Mouse (Mus musculus) liver, embryonic 13.5 days (tissue): ENCODE data around the gene 5031439G07Rik. TPM values are rescaled to one million over a fixed set of nuclear protein-coding genes. Genes with fewer than 3 reads are reported as not detected.
"Not testable (repeated sequence)": the region's sequence is repeated elsewhere in the genome, so short reads cannot be mapped to it uniquely, and the experiment has no call there.

ENCODE experiments used
- ATAC-seq: fragments of 200-750 bp; cut with Nextera tagmentation; 2 replicates; pipeline ENCODE4 v1.8.0; 2017; ENCODE audit warnings: low read depth, mild to moderate bottlenecking, moderate number of reproducible peaks, moderate library complexity
- DNase-seq: peaks from one replicate; pipeline ENCODE4 v3.0.0; 2022
- H3K27ac ChIP-seq: fragments of 300-500 bp; sonication (generic); 2 replicates; pipeline ENCODE4 v1.5.1; 2015; ENCODE audit warnings: moderate library complexity, mild to moderate bottlenecking, inconsistent platforms
- H3K27me3 ChIP-seq: fragments of 300-500 bp; sonication (generic); 2 replicates; pipeline ENCODE4 v1.6.1; 2015; ENCODE audit warnings: mild to moderate bottlenecking, inconsistent platforms
- H3K36me3 ChIP-seq: fragments of 300-500 bp; sonication (generic); 2 replicates; pipeline ENCODE4 v1.6.1; 2015; ENCODE audit warnings: mild to moderate bottlenecking, inconsistent platforms
- H3K4me1 ChIP-seq: fragments of 300-500 bp; sonication (generic); replicated peaks from 2 replicates; pipeline ENCODE4 v1.6.1; 2015; ENCODE audit warnings: inconsistent platforms
- H3K4me2 ChIP-seq: fragments of 300-500 bp; sonication (generic); 2 replicates; pipeline ENCODE4 v1.6.1; 2015; ENCODE audit warnings: inconsistent platforms, mild to moderate bottlenecking, moderate library complexity
- H3K4me3 ChIP-seq: fragments of 300-500 bp; sonication (generic); replicated peaks from 2 replicates; pipeline ENCODE4 v1.5.1; 2015; ENCODE audit warnings: mild to moderate bottlenecking, inconsistent platforms
- H3K9ac ChIP-seq: fragments of 300-500 bp; sonication (generic); 2 replicates; pipeline ENCODE4 v1.6.1; 2015; ENCODE audit warnings: mild to moderate bottlenecking, inconsistent platforms
- H3K9me3 ChIP-seq: fragments of 300-500 bp; sonication (generic); replicated peaks from 2 replicates; pipeline ENCODE4 v1.6.1; 2016; ENCODE audit warnings: inconsistent platforms
- WGBS: fragments of 180-500 bp; shearing (Covaris S2); methylation state at CpG from one replicate; pipeline ENCODE4 v1.1.7; 2015; ENCODE audit not compliant: insufficient replicate concordance; 5-methylcytosine and 5-hydroxymethylcytosine counted together
- polyA plus RNA-seq: library from polyadenylated mRNA; unstranded; fragments of >200 nt; fragmentation: Nextera tagmentation; extraction: Ambion mirVana; gene quantifications from 2 replicates; pipeline ENCODE4 v1.2.1, GENCODE M21; 2015

5031439G07Rik gene
- 1.2 TPM in 2 replicates for polyA plus RNA-seq

GRCm38 (mm10) chr15:84987874-84988825 lies at the start of gene 5031439G07Rik:
5031439G07Rik (minus strand) TSS chr15:84988551.
- H3K9me3 ChIP-seq: no peaks in the 10 kb centered on the region
- 1% methylated on average over 57 of the region's 59 CpGs for WGBS
- H3K9ac ChIP-seq: peak within 1 kb of the TSS; percentile 74
- no peaks in the 10 kb centered on the region for H3K36me3 ChIP-seq
- H3K27ac ChIP-seq: no peak within 1 kb of the TSS
- H3K4me1 ChIP-seq: peaks cover 23% of the 10 kb centered on the region
- DNase-seq (peak; percentile 85), ATAC-seq (peak; percentile 91)
- H3K27me3 ChIP-seq: peaks cover 38% of the 10 kb centered on the region
- peak within 1 kb of the TSS; percentile 92 for H3K4me2 ChIP-seq
- peak within 1 kb of the TSS; percentile 67 for H3K4me3 ChIP-seq

- Histone ChIP-seq H3K4me2 (peak overlapping the region; percentile 91), H3K36me3 (no peaks in the 10 kb centered on the region), H3K4me1 (peaks cover 33% of the 10 kb centered on the region), H3K9me3 (no peaks in the 10 kb centered on the region), H3K9ac (peak overlapping the region; percentile 84), H3K27me3 (peaks cover 8% of the 10 kb centered on the region; the same call in 1 of the 2 replicates), H3K27ac (peak overlapping the region; percentile 47; the same call in 1 of the 2 replicates), H3K4me3 (peak overlapping the region; percentile 78)
- DNase-seq (no peak), ATAC-seq (no peak)
- 4% methylated on average over 8 of the region's 8 CpGs for WGBS
Measured at GRCm38 (mm10) chr15:85037343-85037690, 49.0 kb upstream of the 5031439G07Rik start.

- ATAC-seq (peak; percentile 96), DNase-seq (peak; percentile 93)
- H3K9ac ChIP-seq: peak overlapping the region; percentile 84
- no peaks in the 10 kb centered on the region for H3K36me3 ChIP-seq
- peaks cover 8% of the 10 kb centered on the region; the same call in 1 of the 2 replicates for H3K27me3 ChIP-seq
- peaks cover 29% of the 10 kb centered on the region for H3K4me1 ChIP-seq
- peak overlapping the region; percentile 78 for H3K4me3 ChIP-seq
- peak overlapping the region; percentile 47; the same call in 1 of the 2 replicates for H3K27ac ChIP-seq
- under 1% methylated on average over 73 of the region's 75 CpGs for WGBS
- no peaks in the 10 kb centered on the region for H3K9me3 ChIP-seq
- peak overlapping the region; percentile 91 for H3K4me2 ChIP-seq
Measured at GRCm38 (mm10) chr15:85036566-85037342, 48.4 kb upstream of the 5031439G07Rik start.

- ATAC-seq, H3K4me2 ChIP-seq, H3K4me3 ChIP-seq, H3K9me3 ChIP-seq, H3K27me3 ChIP-seq, DNase-seq, H3K36me3 ChIP-seq, H3K27ac ChIP-seq, H3K9ac ChIP-seq: not testable (repeated sequence)
- peaks cover 22% of the 10 kb centered on the region for H3K4me1 ChIP-seq
- 37% methylated on average over 7 of the region's 7 CpGs for WGBS
Measured at GRCm38 (mm10) chr15:85033916-85034315, 45.6 kb upstream of the 5031439G07Rik start.

GRCm38 (mm10) chr15:85031866-85032265 lies 43.5 kb upstream of the 5031439G07Rik start:
- DNase-seq: no peak

GRCm38 (mm10) chr15:85030643-85031042 lies 42.3 kb upstream of the 5031439G07Rik start:
- H3K4me2 ChIP-seq, H3K9ac ChIP-seq, H3K36me3 ChIP-seq, H3K9me3 ChIP-seq, ATAC-seq, H3K27ac ChIP-seq, H3K27me3 ChIP-seq, H3K4me3 ChIP-seq, H3K4me1 ChIP-seq, DNase-seq: not testable (repeated sequence)
- 25% methylated on average over 1 of the region's 1 CpGs for WGBS

More at GRCm38 (mm10) chr15:85031866-85032265, 43.5 kb upstream of the 5031439G07Rik start:
- no peak for ATAC-seq
- Histone ChIP-seq H3K4me1 (peaks cover 9% of the 10 kb centered on the region), H3K9me3 (no peaks in the 10 kb centered on the region), H3K27me3 (peaks cover 8% of the 10 kb centered on the region; the same call in 1 of the 2 replicates), H3K4me2 (no peak overlapping the region), H3K9ac (no peak overlapping the region), H3K4me3 (no peak overlapping the region), H3K36me3 (no peaks in the 10 kb centered on the region), H3K27ac (no peak overlapping the region)
- WGBS: 65% methylated on average over 3 of the region's 3 CpGs

- H3K9me3 ChIP-seq, H3K36me3 ChIP-seq, H3K27ac ChIP-seq: not testable (repeated sequence)
Measured at GRCm38 (mm10) chr15:85028648-85029047, 40.3 kb upstream of the 5031439G07Rik start, which contains the start of gene Fam118a. Fam118a (plus strand) TSS chr15:85028948.

GRCm38 (mm10) chr15:85027740-85028139 lies 39.4 kb upstream of the 5031439G07Rik start:
- no peak overlapping the region for H3K4me3 ChIP-seq
- H3K4me1 ChIP-seq: no peaks in the 10 kb centered on the region
- ATAC-seq (no peak), DNase-seq (no peak)
- 58% methylated on average over 4 of the region's 4 CpGs for WGBS
- no peaks in the 10 kb centered on the region for H3K27me3 ChIP-seq
- no peak overlapping the region for H3K4me2 ChIP-seq
- H3K9me3 ChIP-seq: no peaks in the 10 kb centered on the region
- H3K27ac ChIP-seq: no peak overlapping the region
- no peaks in the 10 kb centered on the region for H3K36me3 ChIP-seq
- no peak overlapping the region for H3K9ac ChIP-seq

More at GRCm38 (mm10) chr15:85028648-85029047, 40.3 kb upstream of the 5031439G07Rik start, which contains the start of gene Fam118a:
- not testable (repeated sequence) for H3K4me3 ChIP-seq, H3K27me3 ChIP-seq, H3K9ac ChIP-seq, H3K4me1 ChIP-seq, H3K4me2 ChIP-seq, DNase-seq, ATAC-seq
- WGBS: 30% methylated on average over 1 of the region's 1 CpGs

- Histone ChIP-seq H3K9ac (no peak overlapping the region), H3K4me2 (no peak overlapping the region), H3K36me3 (no peaks in the 10 kb centered on the region), H3K4me1 (no peaks in the 10 kb centered on the region), H3K27ac (no peak overlapping the region), H3K4me3 (no peak overlapping the region), H3K27me3 (no peaks in the 10 kb centered on the region), H3K9me3 (no peaks in the 10 kb centered on the region)
- DNase-seq (no peak), ATAC-seq (no peak)
- WGBS: 57% methylated on average over 4 of the region's 4 CpGs
Measured at GRCm38 (mm10) chr15:85026197-85026596, 37.8 kb upstream of the 5031439G07Rik start.

GRCm38 (mm10) chr15:85022211-85022610 lies 33.9 kb upstream of the 5031439G07Rik start:
- DNase-seq (no peak), ATAC-seq (no peak)
- Histone ChIP-seq H3K4me2 (no peak overlapping the region), H3K27ac (no peak overlapping the region), H3K27me3 (peaks cover 11% of the 10 kb centered on the region; the same call in 1 of the 2 replicates), H3K9me3 (no peaks in the 10 kb centered on the region), H3K36me3 (no peaks in the 10 kb centered on the region), H3K4me3 (no peak overlapping the region), H3K9ac (no peak overlapping the region), H3K4me1 (no peaks in the 10 kb centered on the region)
- 57% methylated on average over 4 of the region's 4 CpGs for WGBS
